Mouse (Mus musculus): ENCODE results near the gene Pitpnm2. TPM values are rescaled to one million over a fixed set of nuclear protein-coding genes. Genes with fewer than 3 reads are reported as not detected.

The Pitpnm2 gene
- polyA plus RNA-seq, 1 experiment from 2014 or later: 4.6 TPM

DNA sequence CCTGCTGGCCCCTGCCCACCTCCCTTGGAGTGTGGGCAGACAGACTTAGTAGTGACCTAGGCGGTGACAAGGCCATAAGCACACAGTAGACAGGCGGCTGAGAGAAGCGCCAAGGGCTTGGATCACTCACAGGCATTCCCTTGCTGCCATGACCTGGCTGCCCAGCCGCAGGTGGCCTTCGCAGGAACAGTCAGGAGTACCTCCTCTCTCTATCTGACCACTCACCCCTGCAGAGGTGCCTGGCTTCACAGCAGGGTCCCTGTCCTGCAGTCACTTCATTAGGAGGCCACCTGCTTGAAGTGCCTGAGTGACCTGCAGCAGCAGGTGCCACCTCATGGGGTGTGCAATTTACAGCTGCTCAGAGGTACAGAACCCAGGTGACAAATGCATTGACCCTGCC lies 50.4 kb downstream of the Pitpnm2 start:
- Histone ChIP-seq H3K27me3 (no peaks in the 10 kb centered on the region), H3K27ac (no peak overlapping the region), H3K4me1 (peaks cover 17% of the 10 kb centered on the region; the same call in 1 of the 2 replicates), H3K9ac (no peak overlapping the region), H3K4me3 (no peak overlapping the region), H3K36me3 (no peaks in the 10 kb centered on the region), H3K4me2 (no peak overlapping the region), H3K9me3 (no peaks in the 10 kb centered on the region)
- WGBS: 81% methylated on average over 5 of the region's 5 CpGs
- no peak for ATAC-seq (ENCODE audit: insufficient number of reproducible peaks, insufficient read depth, low FRiP score, low TSS enrichment, low read depth)

DNA sequence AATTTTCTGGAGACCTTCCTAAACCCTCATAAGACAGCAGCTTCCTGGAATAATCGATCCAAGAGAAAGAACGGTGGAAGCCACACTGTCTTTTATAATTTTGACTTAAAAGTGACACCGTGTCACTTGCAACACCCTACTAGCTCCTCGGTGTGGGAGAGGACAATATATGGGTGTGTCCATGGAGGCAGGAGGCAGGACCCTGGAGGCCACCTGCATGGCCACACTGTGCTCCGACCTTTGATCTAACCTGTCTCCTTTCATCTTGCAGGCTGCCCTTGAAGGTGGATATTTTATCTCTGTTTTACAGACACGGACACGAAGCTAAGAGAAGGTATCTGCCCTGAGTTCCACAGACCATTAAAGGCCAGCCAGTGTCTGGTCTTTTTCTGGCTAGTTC lies 51.1 kb downstream of the Pitpnm2 start:
- WGBS: 84% methylated on average over 7 of the region's 7 CpGs
- Histone ChIP-seq H3K27ac (no peak overlapping the region), H3K4me1 (peaks cover 18% of the 10 kb centered on the region), H3K27me3 (no peaks in the 10 kb centered on the region), H3K4me2 (no peak overlapping the region), H3K9ac (no peak overlapping the region), H3K36me3 (no peaks in the 10 kb centered on the region), H3K9me3 (no peaks in the 10 kb centered on the region), H3K4me3 (no peak overlapping the region)
- ATAC-seq (ENCODE audit: insufficient number of reproducible peaks, insufficient read depth, low FRiP score, low TSS enrichment, low read depth): no peak

DNA sequence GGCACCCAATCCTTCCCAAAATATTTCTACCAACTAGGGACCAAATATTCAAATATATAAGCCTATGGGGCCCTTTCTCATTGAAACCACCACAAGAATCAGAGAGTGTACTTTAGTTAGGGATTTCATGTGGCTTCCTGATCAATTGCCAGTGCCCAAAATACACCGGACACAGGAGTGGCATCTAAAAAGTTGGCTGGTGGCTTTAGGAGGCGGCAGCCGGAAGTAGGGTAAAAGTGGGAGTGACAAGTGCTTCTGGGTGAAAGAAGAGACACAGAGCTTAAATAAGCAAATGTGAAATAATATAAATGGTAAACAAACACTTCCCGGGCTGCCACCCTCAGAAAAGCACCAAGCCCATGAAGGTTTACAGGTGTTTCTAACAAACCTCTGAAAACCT lies 53.5 kb downstream of the Pitpnm2 start:
- Histone ChIP-seq H3K27ac (no peak overlapping the region), H3K27me3 (no peaks in the 10 kb centered on the region), H3K36me3 (no peaks in the 10 kb centered on the region), H3K9ac (no peak overlapping the region), H3K4me2 (no peak overlapping the region), H3K4me3 (no peak overlapping the region), H3K4me1 (peaks cover 19% of the 10 kb centered on the region), H3K9me3 (no peaks in the 10 kb centered on the region)
- WGBS: 89% methylated on average over 4 of the region's 4 CpGs
- ATAC-seq (ENCODE audit: insufficient number of reproducible peaks, insufficient read depth, low FRiP score, low TSS enrichment, low read depth): no peak

DNA sequence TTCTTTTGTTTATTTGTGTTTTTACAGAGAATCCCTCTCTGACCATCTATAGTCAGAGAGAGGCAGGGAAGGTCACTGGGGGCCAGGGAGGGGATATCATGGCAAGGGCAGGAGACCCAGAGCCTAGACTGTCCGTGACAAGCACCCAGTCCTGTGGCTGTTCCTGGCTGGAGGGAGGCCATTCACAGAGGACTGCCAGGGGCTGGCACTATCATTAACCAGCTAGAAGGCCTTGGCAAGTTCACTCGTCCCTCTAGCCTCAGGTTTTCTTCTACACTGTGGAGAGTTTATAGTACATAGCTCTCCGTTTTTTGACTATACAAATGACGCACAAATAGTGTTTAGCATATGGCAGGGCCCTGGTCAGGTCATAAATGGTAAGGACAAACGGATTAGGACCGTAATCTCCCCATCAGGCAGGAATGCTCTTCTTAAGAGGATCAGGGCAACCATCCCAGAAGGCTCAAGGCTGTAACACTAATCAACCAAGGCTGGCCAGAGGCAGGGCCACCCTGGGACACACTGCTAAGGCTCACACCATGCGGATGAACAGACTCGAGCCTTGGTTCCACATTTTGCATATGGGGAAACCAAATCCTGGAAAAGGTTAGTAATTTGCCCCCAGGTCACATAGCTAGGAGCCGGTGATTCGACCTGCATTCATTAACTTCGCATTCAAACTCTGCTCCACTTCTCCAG lies 55.0 kb downstream of the Pitpnm2 start:
- Histone ChIP-seq H3K4me1 (peaks cover 19% of the 10 kb centered on the region), H3K27me3 (no peaks in the 10 kb centered on the region), H3K4me3 (no peak overlapping the region), H3K9me3 (no peaks in the 10 kb centered on the region), H3K36me3 (no peaks in the 10 kb centered on the region), H3K27ac (no peak overlapping the region), H3K9ac (no peak overlapping the region), H3K4me2 (no peak overlapping the region)
- no peak for ATAC-seq (ENCODE audit: insufficient number of reproducible peaks, insufficient read depth, low FRiP score, low TSS enrichment, low read depth)
- WGBS: 55% methylated on average over 11 of the region's 11 CpGs

- Histone ChIP-seq H3K9me3 (no peaks in the 10 kb centered on the region), H3K27me3 (no peaks in the 10 kb centered on the region), H3K36me3 (no peaks in the 10 kb centered on the region), H3K27ac (no peak overlapping the region), H3K4me3 (no peak overlapping the region), H3K9ac (no peak overlapping the region), H3K4me1 (peaks cover 19% of the 10 kb centered on the region), H3K4me2 (no peak overlapping the region)
- 78% methylated on average over 24 of the region's 24 CpGs for WGBS
- ATAC-seq (ENCODE audit: insufficient number of reproducible peaks, insufficient read depth, low FRiP score, low TSS enrichment, low read depth): 0 out of 2 replicates have a peak, but pooled peaks have one; percentile 50
These were observed 56.1 kb downstream of the Pitpnm2 start for GRCm38 (mm10) chr5:124193286-124194112.

GRCm38 (mm10) chr5:124192726-124193285 lies 56.8 kb downstream of the Pitpnm2 start:
- 64% methylated on average over 10 of the region's 10 CpGs for WGBS
- H3K9ac ChIP-seq: no peak overlapping the region
- no peaks in the 10 kb centered on the region for H3K36me3 ChIP-seq
- no peak overlapping the region for H3K4me3 ChIP-seq
- no peak overlapping the region for H3K4me2 ChIP-seq
- no peaks in the 10 kb centered on the region for H3K9me3 ChIP-seq
- ATAC-seq (ENCODE audit: insufficient number of reproducible peaks, insufficient read depth, low FRiP score, low TSS enrichment, low read depth): no peak
- no peaks in the 10 kb centered on the region for H3K27me3 ChIP-seq
- H3K4me1 ChIP-seq: peaks cover 22% of the 10 kb centered on the region
- H3K27ac ChIP-seq: no peak overlapping the region

- Histone ChIP-seq H3K36me3 (no peaks in the 10 kb centered on the region), H3K4me1 (peaks cover 28% of the 10 kb centered on the region), H3K9me3 (no peaks in the 10 kb centered on the region), H3K4me3 (no peak overlapping the region), H3K27ac (no peak overlapping the region), H3K27me3 (no peaks in the 10 kb centered on the region), H3K4me2 (no peak overlapping the region), H3K9ac (no peak overlapping the region)
- no peak for ATAC-seq (ENCODE audit: insufficient number of reproducible peaks, insufficient read depth, low FRiP score, low TSS enrichment, low read depth)
- 81% methylated on average over 7 of the region's 7 CpGs for WGBS
These were observed 57.3 kb downstream of the Pitpnm2 start for GRCm38 (mm10) chr5:124192251-124192710.

GRCm38 (mm10) chr5:124190146-124190870 lies 59.3 kb downstream of the Pitpnm2 start:
- Histone ChIP-seq H3K27me3 (peaks cover 6% of the 10 kb centered on the region), H3K9ac (no peak overlapping the region), H3K36me3 (no peaks in the 10 kb centered on the region), H3K9me3 (no peaks in the 10 kb centered on the region), H3K27ac (no peak overlapping the region), H3K4me1 (peaks cover 47% of the 10 kb centered on the region), H3K4me3 (no peak overlapping the region), H3K4me2 (no peak overlapping the region)
- 78% methylated on average over 10 of the region's 10 CpGs for WGBS
- ATAC-seq (ENCODE audit: insufficient number of reproducible peaks, insufficient read depth, low FRiP score, low TSS enrichment, low read depth): no peak; the same call in 1 of the 2 replicates

DNA sequence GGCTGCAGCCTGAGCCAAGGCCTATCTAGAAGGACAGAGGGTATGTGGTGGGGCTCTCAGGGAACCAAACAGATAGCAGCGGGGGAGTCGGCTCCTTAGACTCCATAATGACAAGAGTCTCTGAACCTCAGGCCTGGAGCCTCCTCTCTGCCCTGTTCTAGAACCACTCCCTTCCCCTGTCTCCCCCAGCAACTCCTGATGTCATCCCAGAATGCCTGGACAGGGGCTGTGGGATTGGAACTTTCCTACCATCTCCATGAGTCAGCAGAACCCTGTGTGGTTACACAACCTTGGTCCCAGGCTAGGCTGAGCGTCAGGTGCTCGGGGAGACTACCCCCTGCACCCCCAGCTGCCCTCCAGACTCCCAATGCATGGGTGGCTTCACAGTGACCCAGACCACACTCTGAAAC lies 60.0 kb downstream of the Pitpnm2 start:
- 88% methylated on average over 4 of the region's 4 CpGs for WGBS
- ATAC-seq (ENCODE audit: insufficient number of reproducible peaks, insufficient read depth, low FRiP score, low TSS enrichment, low read depth): no peak
- no peak overlapping the region for H3K9ac ChIP-seq
- peaks cover 6% of the 10 kb centered on the region for H3K27me3 ChIP-seq
- no peaks in the 10 kb centered on the region for H3K36me3 ChIP-seq
- no peak overlapping the region for H3K4me2 ChIP-seq
- H3K27ac ChIP-seq: no peak overlapping the region
- H3K9me3 ChIP-seq: no peaks in the 10 kb centered on the region
- H3K4me1 ChIP-seq: peaks cover 48% of the 10 kb centered on the region
- no peak overlapping the region for H3K4me3 ChIP-seq

DNA sequence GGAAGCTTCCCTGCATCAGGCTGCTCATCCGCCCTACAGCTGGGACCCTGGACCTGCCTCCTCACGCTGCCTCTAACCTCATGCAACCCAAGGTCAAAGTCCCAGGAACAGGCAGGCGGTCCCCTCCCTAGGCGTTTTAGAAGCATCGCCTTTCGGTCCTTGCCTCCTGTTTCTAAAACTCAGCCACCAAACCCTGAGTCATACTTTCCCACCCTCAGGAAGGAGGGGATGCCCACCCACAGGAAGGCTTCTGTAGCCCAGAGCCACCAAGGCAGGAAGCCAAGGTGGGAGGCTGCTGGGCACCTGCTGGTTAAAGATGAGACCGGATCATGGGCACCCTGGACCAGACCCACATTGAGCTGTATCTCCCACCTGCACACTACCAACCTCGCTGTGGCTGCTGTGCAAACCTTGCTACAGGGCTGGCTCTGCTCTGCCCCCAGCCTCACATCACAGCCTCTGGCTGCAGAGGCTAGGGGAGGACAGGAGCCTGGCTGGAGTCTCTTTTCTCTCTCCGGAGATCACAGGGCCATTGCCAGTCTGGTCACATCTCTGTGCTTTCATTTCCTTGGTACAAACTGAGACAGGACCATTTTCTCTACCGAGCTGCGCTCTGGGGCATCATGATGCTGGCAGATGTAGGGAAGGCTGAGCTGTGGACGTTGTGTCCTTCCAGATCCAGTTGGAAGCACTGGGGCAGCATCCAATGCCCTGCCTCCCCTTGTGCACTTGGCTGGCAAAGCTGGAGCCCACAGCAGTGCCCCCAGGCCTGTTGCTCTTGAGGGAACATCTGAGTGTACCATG lies 61.9 kb downstream of the Pitpnm2 start:
- no peak for ATAC-seq (ENCODE audit: insufficient number of reproducible peaks, insufficient read depth, low FRiP score, low TSS enrichment, low read depth)
- H3K4me2 ChIP-seq: peak overlapping the region; percentile 54
- H3K36me3 ChIP-seq: no peaks in the 10 kb centered on the region
- WGBS: 54% methylated on average over 12 of the region's 12 CpGs
- no peak overlapping the region for H3K4me3 ChIP-seq
- H3K9ac ChIP-seq: peak overlapping the region; percentile 58
- H3K27me3 ChIP-seq: peaks cover 6% of the 10 kb centered on the region
- peaks cover 50% of the 10 kb centered on the region for H3K4me1 ChIP-seq
- no peaks in the 10 kb centered on the region for H3K9me3 ChIP-seq
- no peak overlapping the region for H3K27ac ChIP-seq
